Mouse (Mus musculus): ENCODE data around the gene Lrrc59.
"Not testable (repeated sequence)": the region's sequence is repeated elsewhere in the genome, so short reads cannot be mapped to it uniquely, and the experiment has no call there.

The Lrrc59 gene

DNA sequence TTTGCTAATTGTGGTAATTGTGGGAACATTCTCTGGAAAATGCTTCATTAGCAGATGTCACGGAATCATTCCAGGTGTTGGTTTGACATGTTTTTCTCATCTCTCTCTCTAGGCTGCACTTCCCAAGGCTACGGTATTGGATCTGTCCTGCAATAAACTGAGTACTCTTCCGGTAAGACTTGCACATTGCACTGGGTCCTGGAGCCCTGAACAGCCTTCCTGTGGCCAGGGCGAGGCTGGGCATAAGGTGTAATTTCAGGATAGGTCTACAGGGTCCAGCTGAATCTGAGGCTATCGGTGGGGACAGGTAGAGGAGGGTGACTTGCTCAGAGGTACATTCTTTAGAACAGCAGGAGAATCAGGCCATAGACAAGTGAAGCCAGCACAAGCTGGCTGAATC, 2.4 kb downstream of the Lrrc59 start:
- no peak for DNase-seq

DNA sequence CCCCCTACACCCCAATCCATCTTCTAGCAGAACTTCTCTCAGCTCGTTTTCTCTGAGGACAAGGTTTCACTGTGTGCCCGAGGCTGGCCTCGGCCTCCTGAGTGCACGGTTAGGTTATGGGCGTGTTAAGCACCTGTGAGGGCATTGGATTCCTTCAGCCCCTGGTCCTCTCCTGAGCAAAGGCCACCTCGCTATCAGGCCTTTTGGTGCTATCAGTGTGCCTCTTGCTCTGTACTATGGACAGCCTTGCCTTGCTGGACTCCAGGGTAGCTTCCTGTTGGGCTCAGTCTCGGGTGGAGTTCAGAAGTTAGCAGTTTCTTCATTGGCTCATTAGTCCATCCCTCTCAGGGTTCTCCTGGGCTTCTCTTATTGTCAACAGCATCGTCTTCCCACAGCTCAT, 3.4 kb downstream of the Lrrc59 start:
- DNase-seq: no peak

DNA sequence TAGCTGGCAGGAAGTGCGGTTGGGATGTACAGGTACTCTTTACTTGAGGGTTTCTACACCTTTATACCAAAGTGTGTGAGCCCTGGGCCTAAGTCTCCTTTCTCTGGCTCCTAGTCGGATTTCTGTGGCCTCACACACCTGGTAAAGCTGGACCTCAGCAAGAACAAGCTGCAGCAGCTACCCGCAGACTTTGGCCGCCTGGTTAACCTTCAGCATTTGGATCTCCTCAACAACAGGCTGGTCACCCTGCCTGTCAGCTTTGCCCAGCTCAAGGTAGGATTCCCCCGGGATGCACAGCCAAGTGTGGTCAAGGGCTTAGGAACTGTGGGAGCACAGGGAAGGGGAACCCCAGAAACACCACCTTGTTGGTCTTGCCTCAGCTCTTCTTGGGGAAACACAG, 4.9 kb downstream of the Lrrc59 start:
- DNase-seq: no peak

GRCm38 (mm10) chr11:94644461-94645219, 15.1 kb downstream of the Lrrc59 start:
- DNase-seq: no peak

GRCm38 (mm10) chr11:94646457-94646856, 16.9 kb downstream of the Lrrc59 start:
- no peak for DNase-seq

- not testable (repeated sequence) for DNase-seq
These were observed 21.7 kb downstream of the Lrrc59 start for GRCm38 (mm10) chr11:94651241-94651640.

- DNase-seq: no peak
These were observed 23.4 kb downstream of the Lrrc59 start for GRCm38 (mm10) chr11:94652973-94653372.

DNA sequence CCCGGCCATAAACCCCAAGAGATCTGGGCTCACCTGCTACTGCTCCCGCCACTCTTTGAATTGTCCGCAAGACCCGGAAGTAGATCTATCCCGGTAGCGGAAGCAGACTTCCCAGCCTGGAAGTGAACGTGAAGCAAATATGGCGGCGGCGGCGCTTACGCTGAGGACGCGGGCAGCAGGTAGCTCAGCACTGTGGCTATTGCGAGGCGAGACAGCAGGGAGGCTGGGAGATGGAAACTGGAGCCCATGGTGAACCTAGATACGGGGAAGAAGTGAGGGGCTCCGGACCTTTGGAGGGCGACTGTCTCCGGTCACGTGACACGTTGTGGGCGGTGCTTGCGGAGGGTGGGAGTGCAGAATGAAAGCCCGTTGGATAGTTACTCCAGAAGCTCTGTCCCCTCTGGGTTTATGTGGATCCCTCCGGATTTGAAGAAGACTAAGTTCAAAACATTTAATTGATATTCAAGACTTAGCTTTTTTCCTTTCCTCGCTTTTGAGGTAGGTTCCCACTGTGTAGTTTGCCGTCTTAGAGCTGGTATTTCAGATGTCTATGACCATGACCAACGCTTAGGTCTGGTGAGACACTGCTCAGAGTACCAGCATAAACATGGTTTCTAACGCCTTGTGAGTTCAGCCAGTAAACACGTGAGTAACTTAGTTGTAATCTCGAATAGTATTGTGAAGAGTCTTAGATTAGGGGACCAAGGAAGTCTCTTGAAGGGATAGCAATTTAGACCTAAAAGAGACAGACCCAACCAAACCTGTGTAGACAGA, 24.3 kb downstream of the Lrrc59 start, which contains the start of the genes Mrpl27 and Eme1:
TSS of gene Mrpl27 (plus strand) at position 105 of the 774 bp plus-strand sequence.
TSS of gene Eme1 (minus strand) at position 302 of the 774 bp plus-strand sequence.
- DNase-seq: peak; percentile 93

GRCm38 (mm10) chr11:94661344-94661743, 31.8 kb downstream of the Lrrc59 start:
- DNase-seq: no peak

DNA sequence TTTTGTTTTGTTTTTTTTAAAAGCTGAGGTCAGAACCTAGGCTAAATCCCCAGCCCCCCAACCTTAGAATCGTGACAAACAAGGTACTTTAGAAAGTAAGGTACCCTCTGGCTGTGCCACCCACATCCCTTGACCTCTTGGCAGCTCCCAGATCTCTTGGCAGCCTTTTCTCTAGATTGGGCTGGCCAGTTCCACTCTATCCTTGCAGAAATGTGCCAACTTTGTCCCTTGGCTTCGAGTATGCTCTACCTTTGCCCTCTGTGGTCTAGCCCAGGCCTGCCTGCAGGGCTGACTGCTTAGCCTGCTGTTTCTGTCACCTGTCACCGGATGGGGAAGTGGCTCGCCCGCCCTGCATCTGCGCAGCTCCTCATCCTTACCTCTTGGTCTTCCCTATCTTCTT, 35.7 kb downstream of the Lrrc59 start:
- DNase-seq: no peak

DNA sequence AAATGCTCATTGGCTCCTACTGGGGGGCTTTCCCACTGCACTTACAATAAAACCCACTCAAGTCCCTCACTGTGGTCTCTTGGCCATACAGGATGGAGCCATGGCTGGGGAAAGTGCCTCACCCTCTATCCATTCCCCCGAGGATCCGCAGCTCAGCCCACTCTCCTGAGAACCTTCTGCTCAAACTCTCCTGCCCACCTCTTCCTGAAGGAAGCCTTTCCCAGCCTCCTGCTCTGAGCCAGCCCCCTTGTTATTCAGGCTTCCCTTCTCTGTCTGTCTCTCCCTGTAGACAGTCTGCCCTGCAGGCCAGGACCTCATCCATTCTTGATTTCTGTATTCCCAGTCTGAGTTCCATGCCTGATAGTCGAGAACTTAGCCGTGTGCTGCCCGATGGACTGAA, 45.4 kb downstream of the Lrrc59 start:
- no peak for DNase-seq

GRCm38 (mm10) chr11:94675446-94675845, 45.9 kb downstream of the Lrrc59 start:
- DNase-seq: no peak

- no peak for DNase-seq
These were observed 46.7 kb downstream of the Lrrc59 start for GRCm38 (mm10) chr11:94676308-94676707.

GRCm38 (mm10) chr11:94676754-94677606, 47.4 kb downstream of the Lrrc59 start, which contains the start of gene Xylt2:
TSS of gene Xylt2 (minus strand) at chr11:94677515.
- peak; percentile 96 for DNase-seq

DNA sequence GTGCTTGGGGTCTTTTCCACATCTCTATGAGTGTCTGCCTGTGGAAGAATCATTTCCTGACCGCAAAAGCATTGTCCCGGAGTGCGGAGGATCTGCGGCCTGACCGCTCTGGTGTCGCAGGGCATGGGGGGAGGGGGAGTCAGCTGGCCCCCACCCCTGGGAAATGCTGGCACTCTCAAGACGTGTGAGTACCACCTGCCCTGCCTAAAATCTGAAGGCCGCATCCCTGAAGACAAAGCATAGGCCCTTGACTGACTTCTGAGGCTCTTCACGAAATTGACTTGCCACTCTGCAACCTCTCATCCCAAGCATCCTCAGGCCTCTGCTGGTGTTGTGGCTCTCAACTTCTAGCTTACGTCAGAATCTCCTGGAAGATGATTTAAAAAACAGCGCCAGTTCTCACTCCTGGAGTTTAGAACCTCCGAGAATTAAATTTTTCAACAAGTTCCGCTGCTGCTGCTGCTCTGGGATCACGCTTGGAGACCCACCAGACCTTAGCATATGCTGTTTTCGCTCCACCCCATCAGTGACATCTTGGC, 48.1 kb downstream of the Lrrc59 start:
- no peak for DNase-seq

GRCm38 (mm10) chr11:94680639-94681038, 51.1 kb downstream of the Lrrc59 start:
- DNase-seq: peak; percentile 47

GRCm38 (mm10) chr11:94681640-94682039, 52.1 kb downstream of the Lrrc59 start:
- DNase-seq: no peak

DNA sequence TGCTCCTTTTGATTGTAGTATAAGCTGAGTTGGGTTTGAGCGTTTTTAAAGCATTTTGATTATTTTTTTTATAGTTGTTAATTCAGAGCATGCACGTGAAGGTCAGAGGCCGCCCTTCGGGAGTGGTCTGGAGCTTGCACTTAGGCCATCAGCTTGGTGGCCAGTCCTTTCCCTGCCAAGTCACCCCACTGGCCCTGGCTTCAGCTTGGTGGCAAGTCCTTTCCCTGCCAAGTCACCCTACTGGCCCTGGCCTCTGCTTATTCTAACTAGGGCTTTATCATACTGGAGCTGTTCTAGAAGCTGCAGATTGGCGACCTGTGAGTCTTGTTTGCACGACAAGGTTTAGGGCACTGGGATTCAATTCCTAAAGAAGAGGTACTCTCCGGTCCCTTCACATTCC, 52.9 kb downstream of the Lrrc59 start:
- DNase-seq: no peak

DNA sequence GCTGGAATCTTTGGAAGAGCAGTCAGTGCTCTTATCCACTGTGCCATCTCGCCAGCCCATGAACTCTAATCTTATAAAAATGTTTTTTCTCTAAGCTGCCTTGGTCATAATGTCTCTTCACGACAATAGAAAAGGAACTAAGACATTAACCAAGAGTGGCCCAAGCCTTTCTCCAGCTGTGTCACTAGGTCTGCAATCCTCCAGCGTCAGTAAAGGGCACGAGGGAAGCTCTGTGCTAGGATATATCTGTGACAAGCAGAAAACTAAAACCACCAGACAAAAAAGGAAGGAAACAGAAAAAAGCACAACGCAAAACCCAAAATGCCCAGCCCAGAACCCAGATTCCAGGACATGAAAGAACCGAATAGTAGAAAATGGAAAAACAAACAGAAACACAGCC, 57.6 kb downstream of the Lrrc59 start:
- no peak for DNase-seq

- DNase-seq: not testable (repeated sequence)
These were observed 62.9 kb downstream of the Lrrc59 start for GRCm38 (mm10) chr11:94692502-94692901.

Data from thymus, postnatal 4 days (tissue).